Mouse (Mus musculus): ENCODE measurements around the gene Zfp804a. TPM values are rescaled to one million over a fixed set of nuclear protein-coding genes. Genes with fewer than 3 reads are reported as not detected.

Zfp804a gene
- not detected for total RNA-seq (2023)

GRCm38 (mm10) chr2:82053185-82053891 is at the start of gene Zfp804a:
Gene Zfp804a (plus strand): TSS chr2:82053222.

Data from neutrophil, adult 83 days (primary cell).